Mouse (Mus musculus) MEL (cell line): Measurements from ENCODE around the gene Foxn3. TPM values are rescaled to one million over a fixed set of nuclear protein-coding genes. Genes with fewer than 3 reads are reported as not detected.

Experiments
- DNase-seq: peaks from one replicate; pipeline ENCODE4 v3.0.0; 2011; ENCODE audit warnings: low read depth, low spot score
- H3K27ac ChIP-seq: 2 replicates; pipeline ENCODE4 v1.5.1; 2012; ENCODE audit warnings: low read depth, mild to moderate bottlenecking, control low read depth, low read length, moderate library complexity; ENCODE audit not compliant: control insufficient read depth
- H3K27me3 ChIP-seq, 2 experiments: fragments of 150-350 bp in 1 of 2; sonication (generic) in 1 of 2; 2 replicates each; pipeline ENCODE4 v1.6.1; 2012; ENCODE audit warnings: low read length in 2 of 2, mild to moderate bottlenecking in 2 of 2, improper control_type of control experiment in 1 of 2, moderate library complexity in 1 of 2; ENCODE audit not compliant: insufficient read depth in 2 of 2, control insufficient read depth in 1 of 2
- H3K36me3 ChIP-seq, 2 experiments: 2 replicates each; pipeline ENCODE4 v1.6.1; 2012 to 2014; ENCODE audit warnings: low read length in 2 of 2, improper control_type of control experiment in 1 of 2, inconsistent platforms in 1 of 2, mild to moderate bottlenecking in 1 of 2; ENCODE audit not compliant: insufficient read depth in 2 of 2, control insufficient read depth in 1 of 2
- H3K4me1 ChIP-seq, 2 experiments: fragments of 150-350 bp in 1 of 2; sonication (generic) in 1 of 2; 2 replicates each; pipeline ENCODE4 v1.6.1; 2012; ENCODE audit warnings: low read length in 2 of 2, improper control_type of control experiment in 1 of 2, mild to moderate bottlenecking in 1 of 2; ENCODE audit not compliant: insufficient read depth in 2 of 2, control insufficient read depth in 1 of 2
- H3K4me3 ChIP-seq, 2 experiments: fragments of 150-350 bp in 1 of 2; sonication (generic) in 1 of 2; 2 replicates each; pipeline ENCODE4 v1.5.1; 2012; ENCODE audit warnings: low read depth in 2 of 2, low read length in 2 of 2, mild to moderate bottlenecking in 2 of 2, moderate library complexity in 2 of 2, control low read depth in 1 of 2, improper control_type of control experiment in 1 of 2; ENCODE audit not compliant: control insufficient read depth in 1 of 2, insufficient read depth in 1 of 2
- H3K79me2 ChIP-seq: 2 replicates; pipeline ENCODE4 v1.6.1; 2012; ENCODE audit warnings: mild to moderate bottlenecking, low read length, moderate library complexity; ENCODE audit not compliant: control insufficient read depth, poor library complexity, insufficient read depth
- H3K9ac ChIP-seq: 2 replicates; pipeline ENCODE4 v1.6.1; 2012; ENCODE audit warnings: low read depth, mild to moderate bottlenecking, control low read depth, low read length, moderate library complexity; ENCODE audit not compliant: control insufficient read depth, poor library complexity, severe bottlenecking
- H3K9me3 ChIP-seq: fragments of 150-350 bp; sonication (generic); replicated peaks from 2 replicates; pipeline ENCODE4 v1.6.1; 2012; ENCODE audit warnings: mild to moderate bottlenecking, low read length, improper control_type of control experiment, moderate library complexity; ENCODE audit not compliant: insufficient read depth
- BHLHE40 ChIP-seq: IDR thresholded peaks from 2 replicates; pipeline ENCODE4 v1.6.1; 2012; ENCODE audit warnings: low read depth, mild to moderate bottlenecking, inconsistent platforms, low read length, improper control_type of control experiment, borderline replicate concordance
- CHD1 ChIP-seq: IDR thresholded peaks from 2 replicates; pipeline ENCODE4 v1.6.1; 2012; ENCODE audit warnings: low read depth, mild to moderate bottlenecking, inconsistent platforms, low read length, improper control_type of control experiment
- CHD2 ChIP-seq: IDR thresholded peaks from 2 replicates; pipeline ENCODE4 v1.6.1; 2011; ENCODE audit warnings: low read length, improper control_type of control experiment
- CTCF ChIP-seq, 3 experiments: IDR thresholded peaks in 2 of 3; conservative IDR thresholded peaks in 1 of 3; 2 replicates each; pipeline ENCODE4 v1.5.1; 2011 to 2012; ENCODE audit warnings: low read length in 3 of 3, low read depth in 2 of 3, mild to moderate bottlenecking in 2 of 3, improper control_type of control experiment in 1 of 3, inconsistent platforms in 1 of 3, mixed read lengths in 1 of 3, moderate library complexity in 1 of 3; ENCODE audit not compliant: control insufficient read depth in 1 of 3, insufficient read depth in 1 of 3, poor library complexity in 1 of 3, severe bottlenecking in 1 of 3
- E2F4 ChIP-seq: IDR thresholded peaks from 2 replicates; pipeline ENCODE4 v1.6.1; 2011; ENCODE audit warnings: low read depth, low read length, improper control_type of control experiment, borderline replicate concordance
- EP300 ChIP-seq, 2 experiments: IDR thresholded peaks; 2 replicates each; pipeline ENCODE4 v1.6.1; 2011; ENCODE audit warnings: improper control_type of control experiment in 2 of 2, low read length in 2 of 2, low read depth in 1 of 2, mild to moderate bottlenecking in 1 of 2
- ETS1 ChIP-seq: IDR thresholded peaks from 2 replicates; pipeline ENCODE4 v1.6.1; 2012; ENCODE audit warnings: low read depth, mild to moderate bottlenecking, inconsistent platforms, low read length, improper control_type of control experiment, moderate library complexity
- GATA1 ChIP-seq: IDR thresholded peaks from 2 replicates; pipeline ENCODE4 v1.6.1; 2011; ENCODE audit warnings: low read depth, low read length, improper control_type of control experiment
- HCFC1 ChIP-seq: IDR thresholded peaks from 2 replicates; pipeline ENCODE4 v1.6.1; 2012; ENCODE audit warnings: low read depth, mild to moderate bottlenecking, inconsistent platforms, low read length, improper control_type of control experiment, moderate library complexity
- JUND ChIP-seq: IDR thresholded peaks from 2 replicates; pipeline ENCODE4 v1.6.1; 2011; ENCODE audit warnings: low read depth, mild to moderate bottlenecking, improper control_type of control experiment, low read length
- KAT2A ChIP-seq: conservative IDR thresholded peaks from 2 replicates; pipeline ENCODE4 v1.6.1; 2012; ENCODE audit warnings: low read depth, low read length, improper control_type of control experiment, inconsistent platforms
- MAX ChIP-seq: IDR thresholded peaks from 2 replicates; pipeline ENCODE4 v1.6.1; 2011; ENCODE audit warnings: low read length, improper control_type of control experiment
- MXI1 ChIP-seq: IDR thresholded peaks from 2 replicates; pipeline ENCODE4 v1.6.1; 2011; ENCODE audit warnings: mild to moderate bottlenecking, low read depth, low read length, improper control_type of control experiment
- MYB ChIP-seq: IDR thresholded peaks from 2 replicates; pipeline ENCODE4 v1.6.1; 2011; ENCODE audit warnings: mild to moderate bottlenecking, low read depth, low read length, improper control_type of control experiment
- MYC ChIP-seq: IDR thresholded peaks from 2 replicates; pipeline ENCODE4 v1.6.1; 2011; ENCODE audit warnings: low read depth, mild to moderate bottlenecking, low read length, improper control_type of control experiment, moderate library complexity
- POLR2AphosphoS2 ChIP-seq: IDR thresholded peaks from 2 replicates; pipeline ENCODE4 v1.6.1; 2011; ENCODE audit warnings: low read length, improper control_type of control experiment
- POLR2AphosphoS5 ChIP-seq: IDR thresholded peaks from 2 replicates; pipeline ENCODE4 v1.6.1; 2012; ENCODE audit warnings: low read depth, borderline replicate concordance, mild to moderate bottlenecking, inconsistent platforms, low read length, moderate library complexity, mixed read lengths
- RAD21 ChIP-seq: IDR thresholded peaks from 2 replicates; pipeline ENCODE4 v1.6.1; 2011; ENCODE audit warnings: mild to moderate bottlenecking, low read depth, low read length, improper control_type of control experiment
- RCOR1 ChIP-seq: IDR thresholded peaks from 2 replicates; pipeline ENCODE4 v1.6.1; 2012; ENCODE audit warnings: low read depth, mild to moderate bottlenecking, inconsistent platforms, low read length, improper control_type of control experiment
- SIN3A ChIP-seq: IDR thresholded peaks from 2 replicates; pipeline ENCODE4 v1.6.1; 2012; ENCODE audit warnings: low read length, improper control_type of control experiment, inconsistent platforms
- TAL1 ChIP-seq: IDR thresholded peaks from 2 replicates; pipeline ENCODE4 v1.6.1; 2012; ENCODE audit warnings: mild to moderate bottlenecking, inconsistent platforms, low read length, moderate library complexity, mixed read lengths
- TCF12 ChIP-seq: IDR thresholded peaks from 2 replicates; pipeline ENCODE4 v1.6.1; 2014; ENCODE audit warnings: low read depth, mild to moderate bottlenecking, inconsistent platforms, low read length, improper control_type of control experiment, moderate library complexity
- UBTF ChIP-seq: IDR thresholded peaks from 2 replicates; pipeline ENCODE4 v1.6.1; 2012; ENCODE audit warnings: low read depth, mild to moderate bottlenecking, inconsistent platforms, low read length, improper control_type of control experiment, moderate library complexity, borderline replicate concordance; ENCODE audit not compliant: insufficient read depth
- USF1 ChIP-seq: IDR thresholded peaks from 2 replicates; pipeline ENCODE4 v1.6.1; 2014; ENCODE audit warnings: low read depth, mild to moderate bottlenecking, inconsistent platforms, low read length, improper control_type of control experiment, moderate library complexity
- ZC3H11A ChIP-seq: IDR thresholded peaks from 2 replicates; pipeline ENCODE4 v1.6.1; 2012; ENCODE audit warnings: low read depth, mild to moderate bottlenecking, inconsistent platforms, low read length, improper control_type of control experiment
- ZMIZ1 ChIP-seq: IDR thresholded peaks from 2 replicates; pipeline ENCODE4 v1.6.1; 2012; ENCODE audit warnings: low read depth, mild to moderate bottlenecking, inconsistent platforms, low read length, improper control_type of control experiment, moderate library complexity
- polyA plus RNA-seq, 2 experiments: library from polyadenylated mRNA; stranded (reverse) in 1 of 2; unstranded in 1 of 2; fragments of >175 nt in 1 of 2; fragments of >200 nt in 1 of 2; gene quantifications; 2 replicates each; pipeline versions ENCODE4 v1.2.1 to v1.2.4; 2012; ENCODE audit warnings: low replicate concordance in 2 of 2, low read depth in 1 of 2; ENCODE audit not compliant: insufficient read length in 2 of 2, insufficient read depth in 1 of 2, missing spikeins in 1 of 2
- total RNA-seq: library from RNA; depleted of rRNA; stranded (reverse); fragments of 300-350 nt; gene quantifications from 2 replicates; pipeline ENCODE4 v1.2.3, GENCODE M21; 2012

The Foxn3 gene
- total and polyA plus RNA-seq, 3 experiments: 15.5 to 22.8 TPM; not detected in 1

- TF ChIP-seq RAD21: no peak
Observed at GRCm38 (mm10) chr12:99280291-99280690, 283.1 kb downstream of the Foxn3 start (continued).

GRCm38 (mm10) chr12:99279426-99279825 lies 284.0 kb downstream of the Foxn3 start:
- DNase-seq: no peak
- no peak for TF ChIP-seq ZC3H11A
- TF ChIP-seq POLR2AphosphoS2: no peak
- no peak for TF ChIP-seq CHD1
- TF ChIP-seq RCOR1: no peak
- no peak for TF ChIP-seq TAL1
- no peak for TF ChIP-seq ZMIZ1
- no peak for TF ChIP-seq MYC
- no peak for TF ChIP-seq SIN3A
- TF ChIP-seq HCFC1: no peak
- no peak for TF ChIP-seq MYB
- TF ChIP-seq CHD2: no peak
- TF ChIP-seq CTCF (IDR thresholded peaks at IDR 0.05 in 2 of 3, conservative IDR thresholded peaks at IDR 0.05 in 1 of 3; ENCODE audit: control insufficient read depth in 1 of 3, insufficient read depth in 1 of 3, low read depth in 2 of 3, low read length in 3 of 3, poor library complexity in 1 of 3, severe bottlenecking in 1 of 3): no peak
- TF ChIP-seq USF1: no peak
- no peak for TF ChIP-seq KAT2A
- no peak for TF ChIP-seq MAX
- TF ChIP-seq EP300 (IDR thresholded peaks at IDR 0.05; ENCODE audit: low read depth in 1 of 2, low read length in 2 of 2): no peak

GRCm38 (mm10) chr12:99274589-99274988 lies 288.8 kb downstream of the Foxn3 start:
- Histone ChIP-seq H3K27me3 (no peaks in the 10 kb centered on the region), H3K4me3 (no peak overlapping the region)

More at GRCm38 (mm10) chr12:99279426-99279825, 284.0 kb downstream of the Foxn3 start:
- H3K9me3 ChIP-seq: no peaks in the 10 kb centered on the region
- H3K27ac ChIP-seq: no peak overlapping the region
- H3K4me1 ChIP-seq: peaks cover 2 to 19% of the 10 kb centered on the region in 2 experiments; a peak in 3 of 4 replicates
- peaks cover 0 to 14% of the 10 kb centered on the region in 2 experiments; a peak in 2 of 4 replicates for H3K36me3 ChIP-seq
- H3K9ac ChIP-seq: no peak overlapping the region
- H3K79me2 ChIP-seq: no peaks in the 10 kb centered on the region
- no peak overlapping the region for H3K4me3 ChIP-seq
- no peaks in the 10 kb centered on the region for H3K27me3 ChIP-seq

More at GRCm38 (mm10) chr12:99274589-99274988, 288.8 kb downstream of the Foxn3 start:
- Histone ChIP-seq H3K9me3 (no peaks in the 10 kb centered on the region), H3K9ac (no peak overlapping the region), H3K4me1 (peaks cover 2 to 8% of the 10 kb centered on the region in 2 experiments), H3K27ac (no peak overlapping the region), H3K79me2 (no peaks in the 10 kb centered on the region), H3K36me3 (peaks cover 0 to 9% of the 10 kb centered on the region in 2 experiments; a peak in 2 of 4 replicates)
- peak; percentile 55 for DNase-seq
- TF ChIP-seq E2F4 (no peak), TAL1 (peak; percentile 95), TCF12 (peak; percentile 87), USF1 (no peak), ZC3H11A (no peak), UBTF (no peak), BHLHE40 (no peak), CHD1 (no peak), MAX (no peak), GATA1 (peak; percentile 78), ETS1 (peak; percentile 47), MXI1 (0 out of 2 replicates have a peak, but pooled peaks have one; percentile 10), POLR2AphosphoS5 (no peak), JUND (no peak), HCFC1 (no peak), EP300 (IDR thresholded peaks at IDR 0.05; ENCODE audit: low read depth in 1 of 2, low read length in 2 of 2) (peak; percentile 85 to 86), POLR2AphosphoS2 (no peak)
